Mouse (Mus musculus): ENCODE measurements around the gene Smpdl3b. TPM values are rescaled to one million over a fixed set of nuclear protein-coding genes. Genes with fewer than 3 reads are reported as not detected.
"Not testable (repeated sequence)": the region's sequence is repeated elsewhere in the genome, so short reads cannot be mapped to it uniquely, and the experiment has no call there.

Gene Smpdl3b
- total and polyA plus RNA-seq, 2 experiments from 2014 or later = 1.1 to 1.3 TPM

DNA sequence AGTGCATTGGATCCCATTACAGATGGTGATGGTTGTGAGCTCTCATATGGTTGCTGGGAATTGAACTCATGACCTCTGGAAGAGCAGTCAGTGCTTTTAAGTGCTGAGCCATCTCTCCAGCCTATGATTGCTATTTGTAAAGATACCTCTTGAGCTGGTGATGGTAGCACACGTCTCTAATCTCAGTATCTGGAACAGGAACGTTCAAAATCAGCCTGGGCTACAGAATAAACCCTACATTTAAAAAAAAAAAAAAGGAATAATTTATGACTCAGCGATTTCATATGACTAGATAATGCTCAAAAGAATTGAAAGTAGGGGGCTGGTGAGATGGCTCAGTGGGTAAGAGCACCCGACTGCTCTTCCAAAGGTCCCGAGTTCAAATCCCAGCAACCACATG lies 46.2 kb upstream of the Smpdl3b start:
- 89% methylated on average over 5 of the region's 5 CpGs for WGBS
- H3K9ac ChIP-seq (replicated peaks; ENCODE audit: low read length, poor library complexity, severe bottlenecking) = no peak overlapping the region
- no peaks in the 10 kb centered on the region for H3K36me3 ChIP-seq (ENCODE audit: insufficient read depth, low read length)
- H3K9me3 ChIP-seq (ENCODE audit: low read length) = no peaks in the 10 kb centered on the region
- H3K4me2 ChIP-seq (ENCODE audit: low read depth, low read length, poor library complexity, severe bottlenecking) = no peak overlapping the region
- no peaks in the 10 kb centered on the region for H3K4me1 ChIP-seq (ENCODE audit: insufficient read depth, low read length)
- no peak overlapping the region for H3K27ac ChIP-seq (ENCODE audit: low read depth, low read length)
- H3K27me3 ChIP-seq (ENCODE audit: insufficient read depth, low read length) = no peaks in the 10 kb centered on the region
- DNase-seq (ENCODE audit: low spot score) (no peak), ATAC-seq (ENCODE audit: low FRiP score) (no peak)
- no peak for TF ChIP-seq CTCF (IDR thresholded peaks at IDR 0.05)
- H3K4me3 ChIP-seq (ENCODE audit: low read depth, low read length) = no peak overlapping the region

DNA sequence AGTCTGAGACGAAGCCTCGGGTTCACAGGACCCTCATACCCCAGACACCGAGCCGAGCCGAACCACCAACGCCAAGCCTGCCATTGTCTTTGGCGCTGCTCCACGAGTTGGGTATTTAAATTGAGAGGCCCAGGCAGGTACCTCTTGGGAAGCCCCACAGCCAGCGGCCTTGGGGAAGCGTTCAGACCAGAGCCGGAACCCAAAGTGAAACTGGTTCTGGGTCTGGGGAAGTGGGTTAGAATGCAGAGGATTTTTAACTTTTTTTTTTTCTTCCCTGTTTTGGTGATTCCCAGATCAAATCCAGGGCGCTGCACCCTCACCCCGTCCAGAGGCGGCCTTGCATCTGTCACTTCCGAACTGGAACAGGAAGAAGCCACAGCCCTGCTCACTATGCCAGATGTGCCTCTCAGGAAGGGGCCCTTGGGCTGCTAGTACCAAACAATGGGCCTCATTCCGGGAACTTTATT lies 45.2 kb upstream of the Smpdl3b start:
- 64% methylated on average over 16 of the region's 16 CpGs for whole genome bisulfite sequencing
- no peak for DNase-seq (ENCODE audit: low spot score)
- Histone ChIP-seq H3K27me3 (ENCODE audit: insufficient read depth, low read length) (no peaks in the 10 kb centered on the region), H3K9me3 (ENCODE audit: low read length) (no peaks in the 10 kb centered on the region), H3K36me3 (ENCODE audit: insufficient read depth, low read length) (no peaks in the 10 kb centered on the region), H3K4me2 (ENCODE audit: low read depth, low read length, poor library complexity, severe bottlenecking) (no peak overlapping the region), H3K27ac (ENCODE audit: low read depth, low read length) (no peak overlapping the region), H3K4me1 (ENCODE audit: insufficient read depth, low read length) (no peaks in the 10 kb centered on the region), H3K9ac (replicated peaks; ENCODE audit: low read length, poor library complexity, severe bottlenecking) (no peak overlapping the region), H3K4me3 (ENCODE audit: low read depth, low read length) (no peak overlapping the region)
- ATAC-seq (ENCODE audit: low FRiP score) = no peak
- no peak for TF ChIP-seq CTCF (IDR thresholded peaks at IDR 0.05)

DNA sequence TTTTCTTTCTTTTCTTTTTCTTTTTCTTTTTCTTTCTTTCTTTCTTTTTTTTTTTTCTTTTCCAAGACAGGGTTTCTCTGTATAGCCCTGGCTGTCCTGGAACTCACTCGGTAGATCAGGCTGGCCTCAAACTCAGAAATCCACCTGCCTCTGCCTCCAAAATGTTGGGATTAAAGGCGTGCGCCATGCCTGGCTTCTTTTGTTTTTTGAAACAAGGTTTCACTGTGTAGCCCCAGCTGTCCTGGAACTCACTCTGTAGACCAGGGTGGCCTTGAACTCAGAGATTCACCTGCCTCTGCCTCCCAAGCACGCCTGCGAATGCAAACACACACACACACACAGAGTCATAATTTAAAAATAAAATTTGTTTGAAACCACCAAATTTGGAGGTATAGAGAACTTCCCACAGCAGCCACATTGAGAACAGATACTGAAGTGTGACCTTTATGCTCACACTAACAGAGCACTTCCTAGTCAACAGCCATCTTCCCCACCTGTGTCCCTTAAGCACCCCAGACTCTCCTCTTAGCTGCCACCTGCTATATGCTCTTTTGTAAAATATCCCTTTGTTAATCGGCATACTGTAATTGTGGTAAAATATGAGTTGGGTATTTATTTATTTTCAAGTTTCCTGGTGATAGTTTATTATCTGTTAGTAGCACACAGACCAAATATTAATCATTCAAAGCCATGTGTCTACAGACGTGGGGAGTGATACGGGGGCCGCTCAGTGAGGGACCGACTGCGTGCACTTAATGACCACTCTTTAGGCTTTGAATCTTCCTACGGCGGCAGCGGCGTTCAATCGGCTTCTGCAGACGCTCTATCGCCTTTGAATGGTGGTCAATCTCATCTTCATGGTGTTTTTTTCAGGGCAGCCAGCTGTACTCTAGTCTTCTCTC lies 44.4 kb upstream of the Smpdl3b start:
- Histone ChIP-seq H3K36me3 (ENCODE audit: insufficient read depth, low read length) (no peaks in the 10 kb centered on the region), H3K9me3 (ENCODE audit: low read length) (no peaks in the 10 kb centered on the region), H3K4me1 (ENCODE audit: insufficient read depth, low read length) (no peaks in the 10 kb centered on the region), H3K9ac (replicated peaks; ENCODE audit: low read length, poor library complexity, severe bottlenecking) (no peak overlapping the region), H3K4me2 (ENCODE audit: low read depth, low read length, poor library complexity, severe bottlenecking) (no peak overlapping the region), H3K4me3 (ENCODE audit: low read depth, low read length) (no peak overlapping the region), H3K27me3 (ENCODE audit: insufficient read depth, low read length) (no peaks in the 10 kb centered on the region; the same call in 1 of the 2 replicates), H3K27ac (ENCODE audit: low read depth, low read length) (no peak overlapping the region)
- no peak for TF ChIP-seq CTCF (IDR thresholded peaks at IDR 0.05)
- no peak for ATAC-seq (ENCODE audit: low FRiP score)
- WGBS = 87% methylated on average over 18 of the region's 18 CpGs
- no peak for DNase-seq (ENCODE audit: low spot score)

DNA sequence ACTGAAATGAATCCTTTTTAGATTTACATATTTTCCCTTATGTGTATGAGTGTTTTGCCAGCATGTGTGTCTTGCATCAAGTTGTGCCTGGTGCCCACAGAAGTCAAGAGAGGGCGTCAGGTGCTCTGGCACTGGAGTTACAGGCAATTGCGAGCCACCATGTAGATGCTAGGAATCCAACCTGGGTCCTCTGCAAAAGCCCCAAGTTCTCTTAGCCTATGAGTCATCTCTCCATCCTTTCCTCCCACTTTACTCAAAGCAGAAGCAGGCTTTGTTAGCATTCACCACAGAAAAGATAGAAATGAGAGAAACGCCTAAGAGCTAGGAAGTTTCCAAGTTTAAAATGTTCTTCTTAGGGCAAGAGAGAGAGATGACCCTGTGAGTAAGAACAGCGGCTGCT lies 42.8 kb upstream of the Smpdl3b start:
- no peak for DNase-seq (ENCODE audit: low spot score)
- no peak overlapping the region for H3K4me3 ChIP-seq (ENCODE audit: low read depth, low read length)
- no peak overlapping the region for H3K4me2 ChIP-seq (ENCODE audit: low read depth, low read length, poor library complexity, severe bottlenecking)
- WGBS = 89% methylated on average over 4 of the region's 4 CpGs
- no peak for ATAC-seq (ENCODE audit: low FRiP score)
- no peak for TF ChIP-seq CTCF (IDR thresholded peaks at IDR 0.05)
- H3K9ac ChIP-seq (replicated peaks; ENCODE audit: low read length, poor library complexity, severe bottlenecking) = no peak overlapping the region
- no peaks in the 10 kb centered on the region for H3K36me3 ChIP-seq (ENCODE audit: insufficient read depth, low read length)
- H3K27ac ChIP-seq (ENCODE audit: low read depth, low read length) = no peak overlapping the region
- no peaks in the 10 kb centered on the region for H3K9me3 ChIP-seq (ENCODE audit: low read length)
- peaks cover 14% of the 10 kb centered on the region for H3K27me3 ChIP-seq (ENCODE audit: insufficient read depth, low read length)
- no peaks in the 10 kb centered on the region for H3K4me1 ChIP-seq (ENCODE audit: insufficient read depth, low read length)

DNA sequence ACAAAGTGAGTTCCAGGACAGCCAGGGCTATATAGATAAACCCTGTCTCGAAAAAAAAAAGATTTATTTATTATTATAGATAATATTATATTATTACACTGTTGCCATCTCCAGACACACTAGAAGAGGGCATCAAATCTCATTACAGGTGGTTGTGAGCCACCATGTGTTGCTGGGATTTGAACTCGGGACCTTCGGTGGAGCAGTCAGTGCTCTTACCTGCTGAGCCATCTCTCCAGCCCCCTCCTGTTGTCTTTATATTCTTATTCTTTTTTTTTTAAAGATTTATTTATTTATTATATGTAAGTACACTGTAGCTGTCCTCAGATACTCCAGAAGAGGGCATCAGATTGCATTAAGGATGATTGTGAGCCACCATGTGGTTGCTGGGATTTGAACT lies 41.6 kb upstream of the Smpdl3b start:
- peaks cover 15% of the 10 kb centered on the region for H3K27me3 ChIP-seq (ENCODE audit: insufficient read depth, low read length)
- H3K27ac ChIP-seq (ENCODE audit: low read depth, low read length); H3K4me1 ChIP-seq (ENCODE audit: insufficient read depth, low read length); H3K4me2 ChIP-seq (ENCODE audit: low read depth, low read length, poor library complexity, severe bottlenecking); DNase-seq (ENCODE audit: low spot score); ATAC-seq (ENCODE audit: low FRiP score); H3K9ac ChIP-seq (replicated peaks; ENCODE audit: low read length, poor library complexity, severe bottlenecking); H3K4me3 ChIP-seq (ENCODE audit: low read depth, low read length); H3K9me3 ChIP-seq (ENCODE audit: low read length); H3K36me3 ChIP-seq (ENCODE audit: insufficient read depth, low read length): not testable (repeated sequence)
- 84% methylated on average over 3 of the region's 3 CpGs for WGBS

DNA sequence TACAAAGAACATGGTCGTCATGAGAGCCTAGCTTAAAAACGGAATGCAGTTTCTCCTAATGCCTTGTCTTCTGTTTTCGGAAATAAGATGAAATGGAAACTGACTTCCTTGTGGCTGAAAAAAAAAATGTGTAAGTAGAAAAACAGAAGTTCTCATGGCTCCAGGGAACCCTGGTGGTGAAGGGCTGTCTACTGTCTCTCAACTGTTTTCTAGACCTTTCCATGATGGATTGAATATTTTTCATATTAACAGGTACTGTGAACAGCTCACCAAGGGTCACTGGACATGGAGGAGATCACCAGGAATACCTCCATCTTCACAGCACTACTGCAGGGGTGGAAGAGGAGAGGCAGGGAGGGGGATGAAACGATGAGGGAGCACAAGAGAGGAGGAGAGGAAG lies 41.0 kb upstream of the Smpdl3b start:
- Histone ChIP-seq H3K4me3 (ENCODE audit: low read depth, low read length) (no peak overlapping the region), H3K9me3 (ENCODE audit: low read length) (no peaks in the 10 kb centered on the region), H3K4me2 (ENCODE audit: low read depth, low read length, poor library complexity, severe bottlenecking) (no peak overlapping the region), H3K9ac (replicated peaks; ENCODE audit: low read length, poor library complexity, severe bottlenecking) (no peak overlapping the region), H3K27ac (ENCODE audit: low read depth, low read length) (no peak overlapping the region), H3K27me3 (ENCODE audit: insufficient read depth, low read length) (peaks cover 15% of the 10 kb centered on the region), H3K4me1 (ENCODE audit: insufficient read depth, low read length) (no peaks in the 10 kb centered on the region), H3K36me3 (ENCODE audit: insufficient read depth, low read length) (no peaks in the 10 kb centered on the region)
- no peak for TF ChIP-seq CTCF (IDR thresholded peaks at IDR 0.05)
- DNase-seq (ENCODE audit: low spot score) (no peak), ATAC-seq (ENCODE audit: low FRiP score) (no peak)
- 80% methylated on average over 4 of the region's 4 CpGs for WGBS

All from midbrain, postnatal 0 days (tissue).